Mouse (Mus musculus): ENCODE measurements around the gene Rab37.

Gene Rab37

DNA sequence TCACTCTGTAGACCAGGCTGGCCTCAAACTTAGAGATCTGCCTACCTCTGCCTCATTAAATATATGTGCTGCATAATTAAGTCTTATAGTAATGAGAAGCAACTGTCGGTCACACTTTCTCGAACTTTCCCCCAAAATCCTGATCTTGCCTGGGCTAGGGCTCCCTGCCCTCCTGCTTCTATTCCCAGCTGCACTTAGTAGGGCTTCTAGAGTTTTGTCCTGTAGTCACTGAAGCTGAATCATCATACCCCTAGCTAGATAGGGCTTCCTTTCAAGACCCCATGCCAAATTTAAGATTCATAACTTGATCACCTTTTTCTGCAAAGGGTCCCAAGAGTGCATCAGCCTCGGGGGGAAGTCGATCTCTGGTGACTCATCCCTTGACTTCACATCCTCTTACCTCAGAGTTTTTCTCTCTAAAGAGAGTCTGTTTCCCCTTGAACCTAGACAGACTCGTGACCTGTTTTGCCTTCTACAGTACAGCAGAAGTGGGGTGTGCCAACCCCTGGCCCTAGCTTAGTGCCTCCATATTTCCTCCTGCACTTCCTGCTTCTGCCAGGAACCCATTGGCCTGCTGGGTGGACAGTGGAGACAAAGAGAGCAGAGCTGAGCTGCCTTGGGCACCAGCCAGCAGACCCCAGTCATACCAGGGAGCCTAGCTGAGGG lies 47.5 kb downstream of the Rab37 start:
- DNase-seq: no peak

GRCm38 (mm10) chr11:115141970-115142369 lies 50.7 kb downstream of the Rab37 start:
- DNase-seq: no peak

DNA sequence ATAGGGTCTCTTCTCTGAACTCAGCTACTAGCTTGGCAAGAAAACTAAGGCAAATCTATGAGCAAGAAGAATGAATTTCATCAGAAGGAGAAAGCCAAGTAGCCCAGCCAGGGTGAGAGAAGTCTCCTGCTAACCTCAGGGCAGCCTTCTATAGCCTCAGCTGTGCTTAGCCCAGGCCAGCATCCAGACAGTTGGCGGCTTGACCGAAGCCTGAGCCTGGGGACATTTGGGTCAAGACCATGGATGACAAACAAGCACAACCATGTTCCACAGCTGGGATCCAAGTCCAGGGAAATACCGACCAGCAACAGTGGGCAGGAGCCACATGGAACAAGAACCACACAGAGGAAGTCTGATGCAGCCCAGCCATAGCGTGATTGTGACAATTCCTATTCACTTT lies 56.6 kb downstream of the Rab37 start:
- no peak for DNase-seq

DNA sequence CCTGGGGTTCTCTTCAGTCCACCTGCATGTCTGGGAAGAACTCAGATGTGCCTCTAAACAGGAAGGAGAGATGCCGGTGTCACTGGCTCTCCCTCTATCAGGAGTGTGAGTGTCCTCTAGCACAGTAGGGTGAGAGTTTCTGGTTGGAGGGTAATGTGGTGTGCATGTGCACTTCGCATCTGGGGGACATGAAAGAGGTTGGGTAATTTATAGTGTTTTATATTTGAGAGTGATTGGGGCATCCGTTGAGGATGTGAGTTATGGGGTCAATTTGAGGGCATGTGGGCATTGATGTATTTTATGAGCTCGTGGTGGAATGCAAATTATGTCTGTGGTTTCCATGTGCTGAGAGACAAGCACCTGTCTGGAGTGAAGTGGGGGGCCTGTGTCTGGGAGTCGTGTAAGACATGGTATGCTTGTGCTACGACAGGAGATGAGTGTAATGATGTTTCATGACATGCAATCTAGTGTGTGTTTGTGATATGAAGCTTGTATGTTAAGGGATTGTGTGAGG lies 59.6 kb downstream of the Rab37 start:
- DNase-seq: no peak

GRCm38 (mm10) chr11:115151755-115152429 lies 60.7 kb downstream of the Rab37 start:
- DNase-seq: peak; percentile 93

- DNase-seq: no peak
These were observed 61.9 kb downstream of the Rab37 start for GRCm38 (mm10) chr11:115153088-115153487.

DNA sequence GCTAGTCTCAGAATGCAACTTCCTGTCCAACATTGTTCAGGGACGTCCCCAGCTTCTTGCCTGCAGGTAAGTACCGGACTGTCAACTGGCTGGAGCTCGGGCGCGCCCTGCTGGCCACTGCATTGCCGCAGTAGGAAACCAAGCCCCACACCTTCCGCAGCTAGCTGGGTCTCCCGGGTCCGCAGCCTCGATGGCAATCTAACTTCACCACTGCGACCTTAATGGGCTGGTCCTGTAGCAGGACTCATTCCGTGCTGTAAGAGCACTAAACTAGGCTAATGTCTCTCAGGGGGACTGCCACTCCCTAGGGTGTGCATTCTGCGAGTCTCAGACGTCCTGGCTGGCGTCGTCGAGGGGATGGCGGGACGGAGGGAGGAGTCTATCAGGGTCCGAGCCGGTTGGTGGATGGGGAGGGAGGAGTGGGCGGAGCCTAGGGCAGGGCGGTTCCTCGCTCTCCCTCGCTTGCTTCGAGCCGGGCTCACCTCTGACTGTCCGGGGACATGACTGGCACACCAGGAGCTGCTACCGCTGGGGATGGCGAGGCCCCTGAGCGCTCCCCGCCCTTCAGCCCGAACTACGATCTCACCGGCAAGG lies 62.6 kb downstream of the Rab37 start:
- peak; percentile 78 for DNase-seq

- no peak for DNase-seq
These were observed 63.9 kb downstream of the Rab37 start for GRCm38 (mm10) chr11:115155053-115155634.

- no peak for DNase-seq
These were observed 66.9 kb downstream of the Rab37 start for GRCm38 (mm10) chr11:115157933-115158719.

DNA sequence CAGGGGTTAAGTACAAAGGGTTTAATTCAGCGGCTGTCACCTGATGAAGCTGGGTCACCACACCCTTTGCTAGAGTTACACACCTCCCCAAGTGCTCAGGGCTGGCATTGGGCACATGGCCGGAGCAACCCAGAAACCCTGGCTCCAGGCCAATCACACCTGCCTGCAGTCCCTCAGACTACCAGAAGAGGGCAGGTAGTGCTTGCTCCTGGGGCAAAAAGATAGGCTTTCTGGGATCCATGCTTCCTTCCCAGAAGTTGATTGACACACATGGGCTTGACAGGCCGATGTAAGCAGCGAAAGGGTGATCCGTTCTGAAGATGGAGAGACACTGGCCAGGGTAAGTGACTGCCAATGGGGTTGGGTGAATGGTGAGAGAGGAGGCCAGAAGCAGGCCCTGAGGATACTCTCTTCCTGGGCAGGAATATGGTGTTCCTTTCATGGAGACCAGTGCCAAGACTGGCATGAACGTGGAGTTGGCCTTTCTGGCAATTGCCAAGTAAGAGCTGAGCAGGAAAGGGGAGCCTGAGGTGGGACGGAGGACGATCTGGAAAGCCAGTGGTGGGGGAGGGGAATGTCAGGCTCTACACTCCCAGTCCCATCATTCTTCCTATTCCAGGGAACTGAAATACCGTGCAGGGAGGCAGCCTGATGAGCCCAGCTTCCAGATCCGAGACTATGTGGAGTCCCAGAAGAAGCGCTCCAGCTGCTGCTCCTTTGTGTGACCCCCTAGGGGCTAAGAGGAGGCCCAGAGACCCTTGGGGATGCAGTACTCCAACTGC lies 69.0 kb downstream of the Rab37 start:
- DNase-seq: peak; percentile 60

- DNase-seq: peak; percentile 81
These were observed 69.8 kb downstream of the Rab37 start for GRCm38 (mm10) chr11:115160883-115161577.

DNA sequence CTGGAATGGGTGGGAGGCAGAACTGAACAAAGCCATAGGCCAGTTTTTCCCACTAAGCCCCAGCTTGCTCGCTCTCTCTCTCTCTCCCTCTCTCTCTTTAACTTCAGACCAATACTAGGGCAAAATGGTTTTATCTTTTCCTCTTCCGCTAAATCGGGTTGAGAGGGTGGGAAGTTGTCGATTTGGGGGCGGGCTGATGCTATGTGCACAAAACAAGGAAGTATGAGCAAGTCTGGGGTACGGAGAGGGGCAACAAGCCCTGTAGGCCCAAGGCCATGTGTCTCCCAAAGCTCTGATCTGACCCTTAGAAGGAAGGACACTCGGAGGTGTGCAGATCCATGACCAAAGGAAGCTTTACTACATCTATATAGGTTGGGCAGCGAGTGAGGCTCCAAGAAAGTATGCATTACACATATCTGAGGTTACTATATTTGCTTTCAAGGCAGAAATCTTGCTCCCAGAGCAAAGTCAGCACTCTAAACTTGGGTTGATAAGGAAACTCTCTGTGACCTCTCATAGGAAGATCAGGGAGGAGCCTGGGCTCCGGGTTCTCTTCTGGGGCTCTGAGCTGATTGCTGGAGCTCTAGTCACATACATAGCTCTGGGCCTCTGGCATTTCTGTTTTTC lies 70.5 kb downstream of the Rab37 start:
- DNase-seq: no peak

DNA sequence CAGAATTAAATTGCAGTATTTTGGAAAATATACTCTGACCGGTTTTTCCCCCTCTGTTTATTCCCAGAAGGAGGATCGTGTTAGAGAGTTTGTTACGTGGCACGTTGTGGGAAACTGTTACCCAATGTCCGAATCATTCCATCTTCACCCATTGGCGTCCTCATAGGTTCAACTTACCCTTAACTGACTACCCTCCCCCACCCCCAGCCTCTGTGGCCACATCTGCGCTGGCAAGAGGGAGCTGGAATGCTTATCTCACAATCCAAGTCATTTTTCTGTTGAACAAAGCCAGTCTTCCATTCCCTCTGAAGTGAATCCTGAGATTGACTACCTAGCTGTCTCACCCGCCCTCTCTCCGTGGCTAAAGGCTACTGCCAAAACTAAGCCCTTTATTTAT lies 71.0 kb downstream of the Rab37 start:
- no peak for DNase-seq

- peak; percentile 98 for DNase-seq
These were observed 71.7 kb downstream of the Rab37 start, which contains the start of gene Slc9a3r1 for GRCm38 (mm10) chr11:115162832-115163480. Gene Slc9a3r1 (plus strand): TSS chr11:115163341.

DNA sequence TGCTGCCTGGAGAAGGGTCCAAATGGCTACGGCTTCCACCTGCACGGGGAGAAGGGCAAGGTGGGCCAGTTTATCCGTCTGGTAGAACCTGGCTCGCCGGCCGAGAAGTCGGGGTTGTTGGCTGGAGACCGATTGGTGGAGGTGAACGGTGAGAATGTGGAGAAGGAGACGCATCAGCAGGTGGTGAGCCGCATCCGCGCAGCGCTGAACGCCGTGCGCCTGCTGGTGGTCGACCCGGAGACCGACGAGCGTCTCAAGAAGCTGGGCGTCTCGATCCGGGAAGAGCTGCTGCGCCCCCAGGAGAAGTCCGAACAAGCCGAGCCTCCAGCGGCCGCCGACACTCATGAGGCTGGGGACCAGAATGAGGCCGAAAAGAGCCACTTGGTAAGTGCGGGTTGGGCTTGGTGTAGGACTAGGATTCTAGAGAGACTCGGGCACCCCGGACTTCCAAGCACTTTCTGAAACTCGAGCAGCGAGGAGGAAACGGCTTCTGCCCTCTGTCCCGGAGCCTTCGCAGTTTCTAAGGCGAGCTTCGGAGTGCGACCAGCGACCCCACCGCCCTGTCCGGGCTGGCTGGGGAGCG lies 72.4 kb downstream of the Rab37 start:
- peak; percentile 68 for DNase-seq

DNA sequence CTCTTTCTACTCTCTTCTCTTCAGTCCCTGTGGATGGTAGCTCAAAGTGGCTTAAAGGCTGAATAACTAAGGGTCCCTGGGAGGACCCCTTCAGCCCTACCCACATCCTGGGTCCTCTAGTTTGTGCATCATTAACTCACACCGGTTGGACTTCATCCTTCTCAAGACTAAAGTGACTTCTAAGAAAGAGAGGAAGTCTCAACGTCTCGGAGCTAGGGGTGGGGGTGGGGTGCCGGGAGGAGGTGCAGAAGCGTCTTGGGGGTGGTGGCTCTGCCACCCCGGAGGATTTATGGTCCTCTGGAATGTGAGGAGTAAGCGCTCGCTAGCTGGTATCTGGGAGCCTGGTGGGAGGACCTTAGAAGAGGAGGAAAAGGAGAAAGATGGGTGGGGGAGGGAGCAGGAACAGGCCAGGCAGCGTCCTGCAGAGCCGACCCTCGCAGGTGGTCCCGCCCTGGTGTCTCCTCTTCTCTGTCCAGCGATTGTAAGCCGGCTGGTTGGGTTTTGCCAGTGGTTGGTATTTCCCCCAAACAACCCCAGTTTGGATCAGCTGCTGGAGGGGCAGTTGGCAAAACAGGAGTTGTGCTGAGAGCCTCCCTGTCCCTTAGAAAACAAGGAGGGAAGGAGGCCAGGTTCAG lies 73.2 kb downstream of the Rab37 start:
- DNase-seq: no peak

DNA sequence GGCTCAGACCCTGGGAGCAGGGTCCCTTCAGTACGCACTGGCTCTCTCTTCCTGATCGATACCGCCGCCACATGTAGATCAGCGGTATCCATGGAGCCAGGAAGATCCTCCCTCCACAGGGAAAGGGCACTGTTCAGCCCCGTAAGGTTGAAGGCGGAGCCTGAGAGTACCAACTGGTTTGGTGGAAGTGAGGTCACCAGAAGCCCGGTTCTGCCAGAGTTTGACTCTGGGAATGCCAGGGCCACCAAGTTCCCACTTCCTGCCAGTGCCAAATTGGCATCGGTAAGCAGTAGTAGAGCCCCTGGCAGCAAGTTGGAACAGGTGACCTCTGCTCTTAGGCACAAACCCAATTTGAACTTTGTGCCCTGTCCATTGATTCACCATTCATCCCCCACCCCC lies 73.7 kb downstream of the Rab37 start:
- no peak for DNase-seq

DNA sequence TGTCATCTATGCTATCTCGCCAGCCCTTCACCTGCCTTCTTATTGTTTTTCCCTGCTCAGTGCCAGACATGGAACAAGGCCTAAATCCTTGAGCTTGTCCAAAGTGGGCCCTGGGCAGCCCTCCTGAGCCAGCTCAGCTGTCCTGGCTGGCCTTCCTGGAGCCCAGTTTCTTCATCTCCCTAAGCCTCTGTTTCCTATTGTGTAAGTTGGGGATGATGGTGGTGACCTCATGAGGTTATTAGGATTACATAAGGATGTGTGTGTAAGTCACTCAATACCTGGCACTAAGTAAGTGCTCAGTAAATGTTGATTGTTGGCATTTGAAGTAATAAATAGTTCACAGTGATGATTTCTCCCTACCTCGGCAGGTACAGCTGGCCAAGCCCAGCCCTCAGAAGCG lies 75.5 kb downstream of the Rab37 start:
- no peak for DNase-seq

- DNase-seq: no peak
These were observed 76.5 kb downstream of the Rab37 start for GRCm38 (mm10) chr11:115167631-115168249.

All from retina, postnatal 1 day (tissue).